15 mouse cellular contexts compared by ENCODE assay signal in genomic region chr5:66079358-66080179, GRCm38 (mm10).
DNase-seq lines count a peak whose midpoint lies in the region; ATAC-seq and TF ChIP-seq lines count a peak whose summit lies in the region.
"Had no signal": no experiment of that assay in that cellular context is flagged by ENCODE, and none has a peak within 500 bp of the region (broad histone marks: within the 10 kb centered on the region; RNA-seq: fewer than 3 reads in every experiment).

No protein-coding gene starts in this region.

- H3K27ac ChIP-seq in lung, embryonic 16.5 days (ENCODE audit: low read length) = peak overlapping the region; percentile 95
- peak overlapping the region; percentile 69 for H3K27ac ChIP-seq in intestine, embryonic 15.5 days
- H3K27ac ChIP-seq in liver, embryonic 11.5 days (ENCODE audit: low read depth, low read length) = no peak overlapping the region
- H3K27ac ChIP-seq in stomach, embryonic 15.5 days = peak overlapping the region; percentile 74
- no peak overlapping the region for H3K27ac ChIP-seq in layer of hippocampus, adult 2 months
- H3K27ac ChIP-seq: embryonic facial prominence, embryonic 13.5 days; forebrain, embryonic 13.5 days had no signal

- no peaks in the 10 kb centered on the region for H3K36me3 ChIP-seq in lung, embryonic 16.5 days (ENCODE audit: control insufficient read depth, insufficient read depth, low read length)
- H3K36me3 ChIP-seq in intestine, embryonic 15.5 days = no peaks in the 10 kb centered on the region
- no peaks in the 10 kb centered on the region for H3K36me3 ChIP-seq in liver, embryonic 11.5 days (ENCODE audit: control insufficient read depth, insufficient read depth, low read length)
- no peaks in the 10 kb centered on the region for H3K36me3 ChIP-seq in stomach, embryonic 15.5 days
- H3K36me3 ChIP-seq: embryonic facial prominence, embryonic 13.5 days; heart, embryonic 12.5 days had no signal

- TF ChIP-seq CTCF in layer of hippocampus, adult 2 months (conservative IDR thresholded peaks at IDR 0.05) = no peak

- no peak for ATAC-seq in lung, embryonic 16.5 days (ENCODE audit: low read depth)
- ATAC-seq in intestine, embryonic 15.5 days = no peak
- ATAC-seq in liver, embryonic 11.5 days (replicated peaks; ENCODE audit: low FRiP score) = no peak
- ATAC-seq in stomach, embryonic 15.5 days (ENCODE audit: insufficient read depth, low FRiP score, low read depth) = no peak
- ATAC-seq: CD4-positive, CD25-positive, alpha-beta regulatory T cell, adult 4 months; forebrain, embryonic 13.5 days had no signal

- peak overlapping the region; percentile 18 for H3K4me2 ChIP-seq in lung, embryonic 16.5 days (ENCODE audit: low read depth, low read length)
- H3K4me2 ChIP-seq in intestine, embryonic 15.5 days (replicated peaks) = peak overlapping the region; percentile 43
- H3K4me2 ChIP-seq in liver, embryonic 11.5 days = peak overlapping the region; percentile 50
- peak overlapping the region; percentile 44 for H3K4me2 ChIP-seq in stomach, embryonic 15.5 days
- H3K4me2 ChIP-seq: embryonic facial prominence, embryonic 13.5 days; forebrain, embryonic 13.5 days; heart, embryonic 12.5 days had no signal

- no peaks in the 10 kb centered on the region for H3K9me3 ChIP-seq in lung, embryonic 16.5 days (ENCODE audit: control insufficient read depth, low read length)
- H3K9me3 ChIP-seq in intestine, embryonic 15.5 days = no peaks in the 10 kb centered on the region
- no peaks in the 10 kb centered on the region for H3K9me3 ChIP-seq in liver, embryonic 11.5 days (ENCODE audit: control insufficient read depth, low read length)
- no peaks in the 10 kb centered on the region for H3K9me3 ChIP-seq in stomach, embryonic 15.5 days
- H3K9me3 ChIP-seq: embryonic facial prominence, embryonic 13.5 days; forebrain, embryonic 13.5 days; heart, embryonic 12.5 days; megakaryocyte, embryonic 14.5 days had no signal

- 53% methylated on average over 9 of the region's 9 CpGs for WGBS in lung, embryonic 16.5 days
- 58% methylated on average over 9 of the region's 9 CpGs for WGBS in intestine, embryonic 15.5 days
- 65% methylated on average over 9 of the region's 9 CpGs for WGBS in liver, embryonic 11.5 days
- WGBS in stomach, embryonic 15.5 days = 66% methylated on average over 9 of the region's 9 CpGs

- H3K4me3 ChIP-seq in lung, embryonic 16.5 days (ENCODE audit: low read length) = peak overlapping the region; percentile 6; the same call in 1 of the 2 replicates
- peak overlapping the region; percentile 25 for H3K4me3 ChIP-seq in intestine, embryonic 15.5 days (replicated peaks)
- peak overlapping the region; percentile 5; the same call in 1 of the 2 replicates for H3K4me3 ChIP-seq in liver, embryonic 11.5 days (ENCODE audit: low read depth, low read length)
- peak overlapping the region; percentile 35 for H3K4me3 ChIP-seq in stomach, embryonic 15.5 days (replicated peaks)
- no peak overlapping the region for H3K4me3 ChIP-seq in layer of hippocampus, adult 2 months
- H3K4me3 ChIP-seq: embryonic facial prominence, embryonic 13.5 days; forebrain, embryonic 13.5 days; heart, embryonic 12.5 days; megakaryocyte, embryonic 14.5 days had no signal

- H3K27me3 ChIP-seq in lung, embryonic 16.5 days (ENCODE audit: control insufficient read depth, insufficient read depth, low read depth, low read length) = no peaks in the 10 kb centered on the region
- no peaks in the 10 kb centered on the region for H3K27me3 ChIP-seq in intestine, embryonic 15.5 days (replicated peaks)
- no peaks in the 10 kb centered on the region for H3K27me3 ChIP-seq in liver, embryonic 11.5 days (replicated peaks; ENCODE audit: control insufficient read depth, insufficient read depth, low read length)
- H3K27me3 ChIP-seq in stomach, embryonic 15.5 days (replicated peaks) = no peaks in the 10 kb centered on the region
- H3K27me3 ChIP-seq: embryonic facial prominence, embryonic 13.5 days; forebrain, embryonic 13.5 days; heart, embryonic 12.5 days; megakaryocyte, embryonic 14.5 days had no signal

- H3K4me1 ChIP-seq in lung, embryonic 16.5 days (replicated peaks; ENCODE audit: control insufficient read depth, insufficient read depth, low read length) = peaks cover 22% of the 10 kb centered on the region
- peaks cover 16% of the 10 kb centered on the region; the same call in 1 of the 2 replicates for H3K4me1 ChIP-seq in intestine, embryonic 15.5 days (replicated peaks)
- H3K4me1 ChIP-seq in liver, embryonic 11.5 days (replicated peaks; ENCODE audit: control insufficient read depth, insufficient read depth, low read length) = peaks cover 12% of the 10 kb centered on the region
- H3K4me1 ChIP-seq in stomach, embryonic 15.5 days = peaks cover 8% of the 10 kb centered on the region
- H3K4me1 ChIP-seq: forebrain, embryonic 13.5 days had no signal

- no peak for DNase-seq in lung, postnatal 14 days
- DNase-seq in liver, embryonic 11.5 days (ENCODE audit: low spot score) = no peak
- DNase-seq in thymus, postnatal 14 days = no peak
- DNase-seq in gastrocnemius, adult 8-10 months (ENCODE audit: low spot score in 2 of 2) = no peak
- no peak for DNase-seq in layer of hippocampus, adult 2 months (ENCODE audit: low spot score in 2 of 2)
- DNase-seq: gastrocnemius, postnatal 10 days; right cerebral cortex, postnatal 14 days had no signal

- no peak overlapping the region for H3K9ac ChIP-seq in lung, embryonic 16.5 days (ENCODE audit: low read length)
- H3K9ac ChIP-seq in intestine, embryonic 15.5 days = no peak overlapping the region
- no peak overlapping the region for H3K9ac ChIP-seq in liver, embryonic 11.5 days (ENCODE audit: low read depth, low read length)
- no peak overlapping the region for H3K9ac ChIP-seq in stomach, embryonic 15.5 days
- H3K9ac ChIP-seq: embryonic facial prominence, embryonic 13.5 days; forebrain, embryonic 13.5 days; heart, embryonic 12.5 days had no signal

Comparison
In these comparisons a context has a peak if more than half of its experiments do, and no peak if none do; other contexts are left out.
1. H3K27ac ChIP-seq: peak in lung, embryonic 16.5 days (single experiment), intestine, embryonic 15.5 days (single experiment) and stomach, embryonic 15.5 days (single experiment); none in liver, embryonic 11.5 days (single experiment) and layer of hippocampus, adult 2 months (single experiment).
2. Peak in every context shown above with its lines, with median percentiles within 50 percentile points of each other: H3K4me2 ChIP-seq.